Mouse (Mus musculus) adrenal gland, adult 8-10 months (tissue): ENCODE data around the gene Sfta2. TPM values are rescaled to one million over a fixed set of nuclear protein-coding genes. Genes with fewer than 3 reads are reported as not detected.

Source experiments
- DNase-seq: peaks from one replicate; pipeline ENCODE4 v3.0.0; 2022
- total RNA-seq, 4 experiments: library from RNA; stranded (reverse); gene quantifications; 2 replicates each; pipeline ENCODE4 v1.2.4; 2022

Gene Sfta2
- total RNA-seq, 4 experiments from 2014 or later = not detected

DNA sequence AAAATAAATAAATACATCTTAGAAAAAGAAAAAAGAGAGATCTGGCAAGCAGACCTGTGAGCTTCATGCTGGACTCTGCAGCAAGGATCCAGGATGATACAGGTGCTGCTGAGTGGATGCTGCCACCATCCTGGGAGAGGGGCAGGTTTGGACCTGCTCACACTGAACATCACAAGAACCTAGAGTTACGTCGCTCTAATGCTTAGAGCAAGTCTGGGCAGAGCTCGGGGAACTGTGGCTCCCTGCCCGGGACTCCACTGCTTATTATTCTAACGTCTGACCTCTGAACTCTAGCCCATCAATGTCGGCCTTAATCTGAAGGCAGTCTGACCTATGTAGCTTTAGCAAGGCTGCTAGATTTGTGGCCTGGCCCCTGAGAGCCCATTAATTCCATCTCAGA lies 79.2 kb downstream of the Sfta2 start:
- DNase-seq = no peak

DNA sequence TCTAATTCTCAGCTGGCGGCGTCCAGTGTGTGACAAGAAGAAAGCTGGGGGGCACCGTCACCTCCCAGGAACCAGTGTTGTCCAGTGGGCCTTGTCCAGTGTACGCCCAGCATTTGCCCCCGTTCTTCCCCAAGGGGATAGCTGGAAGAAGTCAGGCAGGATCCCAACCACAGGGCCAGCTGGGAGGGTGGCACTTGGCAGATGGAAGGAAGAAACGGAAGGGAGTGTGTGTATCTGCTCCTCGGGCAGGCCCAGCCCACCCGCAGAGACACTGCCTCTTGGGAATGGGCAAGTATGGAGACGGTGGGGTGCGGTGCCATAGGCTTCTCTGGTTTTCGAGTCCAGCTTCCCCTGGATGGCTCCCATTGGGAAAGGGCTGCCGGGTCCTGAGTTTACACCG lies 80.6 kb downstream of the Sfta2 start:
- no peak for DNase-seq

DNA sequence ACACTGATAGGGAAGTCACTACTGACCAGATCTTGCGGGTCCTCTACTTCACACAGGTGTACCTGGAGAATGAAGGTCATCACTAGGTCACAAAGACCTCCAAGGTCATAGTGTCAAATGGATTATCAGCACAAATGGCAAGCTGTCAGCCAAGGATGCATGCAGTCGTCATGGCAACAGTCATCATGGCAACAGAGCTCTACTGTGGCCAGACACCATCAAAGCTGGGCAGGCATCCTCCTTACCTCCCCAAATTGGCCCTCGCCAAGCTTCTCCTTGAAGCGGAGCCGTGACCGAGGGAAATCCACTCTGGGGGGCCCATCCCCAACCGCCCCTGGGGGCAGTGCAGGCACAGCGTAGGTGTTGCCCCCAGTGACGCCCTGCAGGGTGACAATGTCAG lies 83.7 kb downstream of the Sfta2 start:
- no peak for DNase-seq

DNA sequence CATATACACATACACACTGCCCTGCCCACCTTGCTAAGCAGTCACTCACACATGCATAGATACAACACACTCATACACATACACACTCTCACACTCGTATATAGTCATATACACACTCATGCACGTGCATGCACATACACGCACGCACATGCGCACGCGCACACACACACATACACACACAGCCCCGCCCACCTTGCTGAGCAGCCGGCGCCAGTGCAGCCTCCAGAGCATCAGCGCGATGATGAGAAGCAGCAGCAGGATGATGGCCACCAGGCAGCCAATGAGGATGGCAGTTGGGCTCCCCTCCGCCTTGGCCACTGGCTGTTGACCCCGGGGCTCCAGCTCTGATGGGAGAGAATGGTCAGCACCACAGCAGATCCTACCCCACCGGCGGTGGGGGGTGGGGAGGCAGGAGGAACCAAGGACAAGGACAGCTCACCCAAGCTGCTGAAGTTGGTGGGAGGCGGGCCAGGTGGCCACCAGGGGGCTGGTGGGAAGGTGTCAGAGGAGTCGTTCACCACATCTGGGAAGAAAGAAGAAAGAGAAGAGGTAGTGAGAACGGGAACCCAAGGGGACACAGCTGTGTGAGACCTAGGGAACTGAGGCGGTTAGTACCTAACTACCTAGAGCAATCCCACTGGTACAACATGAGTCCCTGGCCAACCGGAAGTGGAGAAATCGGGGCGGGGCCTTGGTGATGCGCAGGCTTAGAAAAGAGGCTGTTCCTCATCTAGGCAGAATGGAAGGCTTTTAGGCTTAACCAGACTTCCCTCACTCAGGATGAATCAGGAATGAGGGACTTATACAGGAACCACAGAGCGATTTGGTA lies 87.2 kb downstream of the Sfta2 start:
- DNase-seq = no peak

DNA sequence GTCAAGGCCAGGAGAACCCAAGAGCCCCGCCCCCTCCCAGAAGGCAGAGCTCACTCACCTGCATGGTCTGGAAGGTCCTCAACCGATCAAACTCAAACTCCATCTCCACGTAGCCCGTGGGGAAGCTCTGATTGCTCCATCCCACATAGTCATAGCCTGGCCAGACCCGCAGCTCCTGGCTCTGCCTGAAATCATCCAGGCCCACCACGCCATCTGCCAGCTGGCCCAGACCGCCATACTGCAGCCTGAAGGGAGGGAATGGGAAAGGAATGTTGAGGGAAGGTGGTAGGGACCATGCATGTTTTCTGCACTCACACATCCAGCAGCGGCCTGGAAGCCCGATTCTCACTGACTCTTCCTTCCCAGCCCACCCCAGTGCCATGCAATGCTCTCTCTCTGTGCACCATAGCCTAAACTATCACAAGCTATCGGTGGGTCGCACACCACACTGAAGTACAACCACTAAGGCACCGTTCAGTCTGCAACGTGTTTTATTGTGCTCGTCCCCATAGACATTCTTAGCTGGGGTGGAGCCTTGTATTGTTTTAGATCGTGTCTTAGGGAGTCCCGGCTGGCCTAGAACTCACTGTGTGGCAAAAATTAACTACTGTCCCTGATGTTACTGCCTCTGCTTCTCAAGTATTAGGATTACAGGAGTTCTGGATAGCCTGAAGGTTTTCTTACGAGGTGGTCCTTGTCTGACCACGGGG lies 88.7 kb downstream of the Sfta2 start:
- DNase-seq = no peak

DNA sequence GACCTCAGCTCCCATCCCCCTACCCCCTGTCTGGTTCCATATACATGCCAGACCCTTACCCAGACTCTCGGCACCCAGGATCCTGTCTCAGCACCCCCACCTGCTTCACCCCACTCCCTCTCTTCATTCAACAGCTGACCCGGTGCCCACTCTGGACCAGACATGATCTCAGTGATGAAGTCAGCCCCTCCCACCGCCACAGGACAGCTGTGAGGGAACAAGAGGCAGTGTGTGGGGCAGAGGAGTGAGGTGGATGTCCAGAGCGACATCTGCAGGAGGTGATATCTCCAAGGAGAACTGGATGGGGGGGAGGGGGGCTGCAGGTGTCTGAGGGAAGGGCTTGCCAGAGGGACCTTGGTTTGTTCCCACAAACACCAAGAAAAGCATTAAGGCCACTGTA lies 90.5 kb downstream of the Sfta2 start:
- DNase-seq = no peak

DNA sequence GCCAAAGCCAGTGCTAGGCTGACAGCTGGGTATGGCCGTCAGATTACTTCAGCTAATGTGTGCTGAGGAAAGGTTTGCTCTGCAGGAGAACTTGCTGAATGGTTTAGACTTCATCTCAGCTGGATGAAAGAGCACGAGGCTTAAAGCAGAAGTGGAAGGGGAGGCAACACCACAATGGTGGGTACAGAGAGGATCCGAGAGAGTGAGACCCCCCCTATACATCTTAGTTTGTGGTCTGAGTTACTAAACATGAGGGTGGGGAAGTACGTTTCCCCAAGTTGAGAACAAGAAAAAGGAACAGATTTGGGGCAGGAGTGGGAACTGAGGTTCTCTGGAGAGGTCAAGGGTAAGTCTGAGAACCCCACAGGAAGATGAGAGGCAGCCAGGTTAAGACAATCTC lies 91.0 kb downstream of the Sfta2 start:
- no peak for DNase-seq

DNA sequence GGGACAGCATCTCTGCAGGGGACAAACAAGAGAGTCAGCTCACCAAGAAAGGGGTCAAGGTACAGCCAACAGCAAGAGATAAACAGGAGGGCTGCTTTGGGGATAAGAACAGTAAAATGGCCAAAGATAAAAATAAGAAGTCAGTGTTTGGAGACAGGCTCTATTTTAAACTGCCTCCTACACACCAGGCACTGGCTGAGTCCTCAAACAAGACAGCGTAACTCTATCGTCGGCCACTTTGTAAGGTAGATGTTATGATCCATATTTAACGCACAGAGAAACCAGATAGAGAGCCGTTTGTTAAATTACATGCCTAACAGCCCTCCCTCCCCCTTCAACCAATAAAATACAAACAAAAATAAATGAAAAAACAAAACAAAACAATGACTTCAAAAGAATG lies 92.6 kb downstream of the Sfta2 start:
- no peak for DNase-seq

DNA sequence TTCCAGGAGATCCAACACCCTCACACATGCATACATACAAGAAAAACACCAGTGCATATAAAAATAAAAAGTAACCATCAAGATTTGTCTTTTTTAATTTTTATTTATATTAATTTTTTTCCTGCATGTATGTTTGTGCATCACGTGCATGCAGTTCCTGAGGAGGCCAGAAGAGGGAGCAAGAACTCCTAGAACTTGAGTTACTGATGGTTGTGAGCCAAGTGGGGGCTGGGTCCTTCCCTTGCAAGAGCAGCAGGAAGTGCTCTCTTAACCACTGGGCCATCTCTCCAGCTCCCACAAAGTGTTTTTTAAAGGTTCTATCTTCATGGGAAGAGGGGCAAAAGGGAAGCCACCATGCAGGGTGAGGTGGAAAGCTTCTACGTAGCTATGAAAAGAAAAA lies 93.9 kb downstream of the Sfta2 start:
- no peak for DNase-seq

DNA sequence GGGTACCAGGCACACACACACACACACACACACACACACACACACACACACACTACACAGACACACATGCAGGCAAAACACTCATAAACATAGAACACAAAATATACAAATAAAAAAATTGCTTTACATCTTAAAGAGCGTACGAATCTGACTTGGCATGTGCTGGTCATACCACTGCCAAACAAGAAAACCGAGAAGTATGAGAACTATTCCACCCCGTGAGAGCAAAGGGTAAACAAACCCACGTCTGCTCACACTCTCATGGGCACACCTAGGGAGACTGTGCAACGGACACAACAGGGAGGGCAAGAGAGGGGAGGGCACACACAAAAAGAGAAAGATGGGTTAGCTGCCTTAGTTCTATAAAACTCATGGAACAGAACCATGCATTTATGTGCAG lies 95.3 kb downstream of the Sfta2 start:
- DNase-seq = no peak

DNA sequence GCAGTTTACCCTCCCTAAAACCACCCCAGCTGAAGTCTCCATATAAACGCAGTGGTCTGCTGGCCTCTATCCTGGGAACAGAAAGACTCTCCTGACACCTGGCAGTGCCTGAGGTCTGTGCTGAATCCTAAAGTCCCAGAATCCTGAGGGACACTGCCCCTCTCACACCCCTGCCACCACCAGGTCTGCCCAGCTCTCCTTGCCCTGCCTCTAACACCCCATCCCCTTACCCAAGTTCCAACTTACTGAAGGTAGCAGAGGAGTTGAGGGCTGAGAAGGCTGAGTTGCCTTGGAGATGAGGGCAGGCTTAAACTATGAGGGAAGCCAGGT lies 96.0 kb downstream of the Sfta2 start:
- DNase-seq = no peak

DNA sequence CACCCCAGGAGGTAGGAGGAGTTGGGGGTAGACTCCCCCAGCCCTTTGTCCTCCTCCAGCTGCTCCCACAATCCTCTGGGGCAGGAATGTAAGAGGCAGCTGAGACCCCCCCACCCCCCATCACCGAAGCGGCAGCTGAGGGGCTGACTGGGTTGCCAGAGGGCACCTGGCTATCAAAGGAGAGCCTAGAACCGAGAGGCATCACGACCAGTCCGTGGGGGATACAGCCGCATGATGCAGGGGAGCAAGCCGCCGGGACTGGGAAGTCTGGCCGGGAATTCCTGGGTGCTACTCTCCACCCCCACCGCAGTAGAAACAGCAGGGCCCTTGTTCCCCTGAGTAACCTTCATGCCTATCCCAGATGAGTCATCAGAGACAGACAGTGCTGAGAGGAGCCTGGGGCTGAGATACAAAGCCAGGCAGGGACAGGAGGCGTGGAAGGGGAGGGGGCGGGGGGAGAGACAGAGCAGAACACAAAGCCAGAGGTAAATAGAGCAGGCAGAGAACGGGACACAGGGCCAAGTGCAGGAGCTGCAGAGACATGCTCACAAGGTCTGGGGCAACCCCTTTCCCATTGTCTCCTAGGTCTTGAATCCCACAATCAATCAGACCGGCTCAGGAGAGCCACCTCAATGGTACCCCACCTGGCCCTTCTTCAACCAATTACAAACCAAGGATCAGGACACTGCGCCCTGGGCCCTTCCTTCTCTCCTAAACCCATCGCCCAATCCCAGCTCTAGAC lies 96.6 kb downstream of the Sfta2 start:
- peak; percentile 67 for DNase-seq

DNA sequence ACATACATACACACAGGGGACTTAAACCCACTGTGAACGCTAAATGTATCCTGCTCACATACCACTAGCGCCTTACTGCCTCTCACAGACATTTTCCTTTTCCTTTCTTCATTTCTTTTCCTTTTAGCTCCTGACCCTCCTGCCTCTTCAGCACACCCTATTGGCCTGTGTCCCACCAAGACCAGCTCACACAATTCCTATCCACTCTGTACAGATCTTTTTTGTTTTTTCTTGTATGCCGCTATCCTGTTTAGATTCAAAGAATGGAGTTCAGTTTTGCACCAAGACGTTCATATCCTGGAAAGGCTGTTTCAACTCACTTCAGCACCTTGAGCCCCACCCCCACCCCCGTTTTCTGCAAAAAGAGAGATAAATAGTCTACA lies 97.1 kb downstream of the Sfta2 start:
- DNase-seq = no peak

DNA sequence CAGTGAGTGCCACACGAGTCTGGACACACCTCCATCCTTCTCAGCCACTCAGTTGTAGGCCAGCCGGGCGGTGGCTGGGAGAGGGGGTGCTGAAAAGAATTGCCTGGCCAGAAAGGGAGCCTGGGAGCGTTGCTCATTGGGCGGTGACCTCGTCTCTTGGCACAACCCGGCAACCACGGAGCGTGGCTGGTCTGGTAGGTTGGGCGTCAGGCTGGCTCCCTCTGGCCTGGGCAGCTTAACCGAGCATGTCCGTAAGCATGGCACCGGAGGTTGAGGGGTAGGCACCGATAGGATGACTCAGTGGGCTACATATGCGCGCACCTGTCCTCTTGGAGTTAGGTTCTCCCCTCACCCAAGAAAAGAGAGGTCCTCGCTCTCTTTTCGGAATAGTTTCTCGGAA lies 98.6 kb downstream of the Sfta2 start:
- DNase-seq = peak; percentile 81

Other genes starting within 250 kb of the Sfta2 start
- gene H2-Q4, start 221.9 kb upstream of the Sfta2 start, total RNA-seq = 10 to 100 TPM; 26.9 to 46.7 (median 37.7) TPM
- gene H2-Q6, start 176.7 kb upstream of the Sfta2 start, total RNA-seq = 10 to 100 TPM in 2 of 4 experiments, 1 to 10 TPM in 2; 7.6 to 16.7 (median 11.1) TPM
- 10 to 100 TPM in 2 of 4 experiments, 1 to 10 TPM in 2; 7.6 to 11.5 (median 9.8) TPM for gene H2-Q7, start 162.4 kb upstream of the Sfta2 start, total RNA-seq
- 1 to 10 TPM; 1.9 to 7.9 (median 3.7) TPM for gene H2-Q10, start 131.5 kb upstream of the Sfta2 start, total RNA-seq
- under 1 TPM in 3 of 4 experiments, not detected in 1; 0.21 to 0.34 (median 0.23) TPM for gene Pou5f1, start 95.5 kb upstream of the Sfta2 start, total RNA-seq
- 1 to 10 TPM; 3.5 to 6.7 (median 4.8) TPM for gene Tcf19, start 84.7 kb upstream of the Sfta2 start, total RNA-seq
- 10 to 100 TPM in 3 of 4 experiments, 1 to 10 TPM in 1; 5.9 to 13.9 (median 12.9) TPM for gene Cchcr1, start 84.4 kb upstream of the Sfta2 start, total RNA-seq
- not detected for gene Psors1c2, start 68.3 kb upstream of the Sfta2 start, total RNA-seq
- gene Cdsn, start 49.4 kb upstream of the Sfta2 start, total RNA-seq = 10 to 100 TPM in 1 of 4 experiments, 1 to 10 TPM in 2, under 1 TPM in 1; 0.17 to 12.1 (median 3.0) TPM
- gene 2300002M23Rik, start 34.1 kb upstream of the Sfta2 start, total RNA-seq = not detected
- gene Gm9573, start 25.1 kb downstream of the Sfta2 start, total RNA-seq = not detected
- not detected for gene Mucl3, start 42.1 kb downstream of the Sfta2 start, total RNA-seq
- 10 to 100 TPM; 30.9 to 60.3 (median 45.3) TPM for gene Vars2, start 66.0 kb downstream of the Sfta2 start, total RNA-seq
- gene Gtf2h4, start 72.2 kb downstream of the Sfta2 start, total RNA-seq = 10 to 100 TPM; 23.5 to 30.6 (median 24.6) TPM
- gene Ddr1, start 103.1 kb downstream of the Sfta2 start, total RNA-seq = 10 to 100 TPM; 40.1 to 81.5 (median 56.4) TPM
- gene Ier3, start 220.1 kb downstream of the Sfta2 start, total RNA-seq = 10 to 100 TPM in 3 of 4 experiments, 1 to 10 TPM in 1; 8.3 to 19.3 (median 13.7) TPM
- 100 to 1,000 TPM in 2 of 4 experiments, 10 to 100 TPM in 2; 57.2 to 117 (median 94.8) TPM for gene Flot1, start 221.7 kb downstream of the Sfta2 start, total RNA-seq
- 100 to 1,000 TPM; 141 to 168 (median 159) TPM for gene Tubb5, start 236.8 kb downstream of the Sfta2 start, total RNA-seq
- 10 to 100 TPM; 20.9 to 28.2 (median 24.1) TPM for gene Mdc1, start 240.0 kb downstream of the Sfta2 start, total RNA-seq